Mouse (Mus musculus) gastrocnemius, postnatal 14 days (tissue): Measurements from ENCODE around the gene Tanc2. TPM values are rescaled to one million over a fixed set of nuclear protein-coding genes. Genes with fewer than 3 reads are reported as not detected.

ENCODE experiments used
- DNase-seq: peaks from one replicate; pipeline ENCODE4 v3.0.0; 2021; ENCODE audit warnings: mixed read lengths
- intact Hi-C: fragments of 180-260 bp; cut with DNase I; formaldehyde crosslinking; loops from one replicate; pipeline ENCODE4 v1.15.1; 2025; ENCODE audit warnings: low total_unique reads
- total RNA-seq, 2 experiments: library from RNA; stranded (reverse); gene quantifications; 2 replicates each; pipeline ENCODE4 v1.2.3; 2021

Tanc2 gene
- total RNA-seq, 2 experiments from 2014 or later = 14.6 to 17.7 TPM

DNA sequence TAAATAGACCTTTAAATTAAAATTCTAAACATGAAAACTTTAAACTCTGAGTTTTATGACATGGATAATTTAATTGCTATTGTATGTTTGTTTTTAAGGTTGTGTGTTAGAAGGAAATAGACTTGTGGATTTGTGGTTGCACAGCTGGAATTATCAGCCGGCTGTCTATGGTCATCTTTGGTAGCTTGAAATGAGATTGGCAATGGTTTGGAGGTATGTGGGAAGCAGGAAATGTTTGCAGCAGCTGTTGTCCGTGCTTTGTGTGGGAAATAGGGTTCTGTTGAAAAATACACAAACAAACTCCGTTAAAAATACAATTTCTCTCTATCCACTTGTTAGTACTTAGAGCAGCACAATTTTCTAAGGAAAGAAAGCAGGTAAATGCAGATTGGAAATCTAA, 215.0 kb downstream of the Tanc2 start:
- intact Hi-C loops = no loop called here
- no peak for DNase-seq

DNA sequence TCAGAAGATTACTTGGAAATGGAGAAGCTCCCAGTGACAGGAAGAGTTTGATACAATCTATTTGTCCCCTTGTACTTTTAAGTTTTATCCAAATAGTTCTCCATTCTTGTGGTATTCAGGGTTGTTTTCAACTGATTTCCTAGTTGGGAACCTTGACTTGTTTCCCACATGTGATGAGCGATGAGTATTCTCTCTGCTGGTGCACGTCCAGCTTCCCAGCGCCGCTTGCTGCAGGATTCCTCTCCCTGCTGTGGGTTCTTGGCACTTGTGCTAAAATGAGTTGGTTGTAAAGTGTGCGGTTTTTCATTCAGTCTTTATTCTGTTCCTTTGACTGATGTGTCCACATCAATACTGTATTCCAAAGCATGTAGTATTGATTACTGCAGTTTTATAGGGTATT, 217.3 kb downstream of the Tanc2 start:
- intact Hi-C loops = no loop called here
- DNase-seq = peak; percentile 8

DNA sequence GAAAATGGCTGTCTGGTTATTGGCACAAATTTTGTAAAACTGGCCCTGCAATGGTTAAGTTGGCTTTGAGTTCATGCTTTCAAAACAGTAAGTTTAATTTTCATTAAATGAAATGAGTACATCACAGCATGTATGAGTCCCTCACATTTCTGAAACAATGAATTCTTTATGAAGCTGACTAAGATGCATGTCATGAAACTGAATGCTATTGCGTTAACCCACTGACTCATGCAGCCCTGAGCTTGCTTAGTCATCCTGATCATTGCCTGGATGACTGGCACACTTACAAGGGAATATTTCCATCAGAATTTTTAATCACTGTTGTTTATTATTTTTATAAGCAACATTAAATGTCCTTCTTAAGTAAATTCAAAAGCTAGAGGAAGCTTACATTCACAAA, 233.5 kb downstream of the Tanc2 start:
- no peak for DNase-seq
- intact Hi-C loops = no loop called here

DNA sequence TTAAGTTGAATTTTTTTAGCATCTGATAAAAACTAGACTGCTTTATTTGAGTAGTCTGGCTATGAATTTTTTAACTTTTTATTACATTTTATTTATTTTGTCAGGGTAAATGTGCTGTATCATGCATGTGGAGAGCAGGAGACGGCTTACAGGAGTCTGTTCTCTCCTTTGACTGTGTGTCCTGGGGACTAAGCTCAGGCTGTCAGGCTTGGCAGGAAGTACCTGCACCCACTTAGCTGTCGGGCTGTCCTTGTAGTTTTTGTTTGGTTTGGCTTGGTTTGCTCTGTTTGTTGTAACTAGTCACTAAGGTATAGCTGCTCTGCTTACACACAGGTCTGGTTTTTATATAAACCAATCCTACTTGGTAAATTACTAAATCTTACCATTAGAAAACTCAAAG, 234.0 kb downstream of the Tanc2 start:
- no peak for DNase-seq
- intact Hi-C loops = no loop called here

DNA sequence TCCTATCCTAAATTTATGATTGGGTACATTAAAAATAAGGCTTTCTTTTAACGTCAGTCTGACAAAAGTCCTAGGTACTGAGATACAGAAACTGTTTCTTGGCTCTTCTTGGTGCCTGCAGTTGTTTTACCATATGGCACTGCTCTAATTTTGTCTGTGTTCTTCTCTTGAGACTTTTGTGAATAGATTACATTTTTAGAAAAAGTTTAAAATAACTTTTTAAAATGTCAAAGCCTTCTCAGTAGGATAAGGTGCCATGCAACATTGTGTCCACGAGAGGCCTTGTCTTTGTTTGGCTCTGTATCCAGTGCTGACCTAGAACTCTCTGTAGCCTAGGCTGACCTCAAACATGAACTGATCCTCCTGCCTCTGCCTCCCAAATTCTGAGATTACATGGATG, 238.4 kb downstream of the Tanc2 start:
- DNase-seq = no peak
- intact Hi-C loops = no loop called here

DNA sequence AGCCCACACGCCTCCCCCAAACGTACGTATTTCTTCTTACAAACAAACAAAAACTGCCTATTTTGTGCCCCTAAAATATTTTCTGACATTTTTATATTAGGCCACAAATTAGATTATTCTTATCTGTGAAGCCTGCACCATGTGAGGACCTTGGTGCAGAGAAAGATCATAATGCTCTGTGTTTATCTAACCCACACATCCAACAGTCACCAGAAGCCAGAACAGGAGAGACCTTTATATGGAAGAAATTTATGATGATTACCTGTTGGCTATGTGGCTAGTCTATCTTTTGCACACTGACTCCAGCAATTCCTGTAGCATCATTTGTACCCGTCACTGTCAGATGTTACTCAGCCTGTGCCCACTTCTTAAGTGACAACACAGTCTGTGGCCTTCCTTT, 245.4 kb downstream of the Tanc2 start:
- intact Hi-C loops = no loop called here
- no peak for DNase-seq

DNA sequence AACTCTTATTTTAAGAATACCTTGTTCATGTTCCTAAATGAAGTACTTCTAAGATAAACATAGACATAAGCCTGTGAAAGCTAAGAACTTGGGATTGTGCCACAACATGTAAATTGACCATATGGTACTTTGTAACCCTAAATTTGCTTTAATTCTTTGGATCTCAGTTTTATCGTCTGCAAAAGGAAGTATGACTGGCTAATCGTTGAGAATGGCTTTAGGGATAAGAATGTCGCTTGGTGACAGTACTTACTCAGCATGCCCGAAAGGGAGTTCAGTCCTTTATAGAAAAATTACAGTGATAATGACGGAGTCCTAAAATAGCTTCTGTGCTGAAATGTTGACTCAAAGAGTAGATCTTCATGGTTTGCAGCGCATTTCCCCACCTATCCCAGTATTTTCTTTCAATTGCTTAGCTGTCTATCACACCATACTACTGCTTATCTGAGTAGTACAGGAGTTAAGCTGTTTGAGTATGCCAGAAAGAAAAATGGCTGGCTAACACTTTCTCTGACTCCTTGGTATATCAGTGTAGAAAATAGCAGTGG, 246.6 kb downstream of the Tanc2 start:
- intact Hi-C loops = no loop called here
- no peak for DNase-seq

DNA sequence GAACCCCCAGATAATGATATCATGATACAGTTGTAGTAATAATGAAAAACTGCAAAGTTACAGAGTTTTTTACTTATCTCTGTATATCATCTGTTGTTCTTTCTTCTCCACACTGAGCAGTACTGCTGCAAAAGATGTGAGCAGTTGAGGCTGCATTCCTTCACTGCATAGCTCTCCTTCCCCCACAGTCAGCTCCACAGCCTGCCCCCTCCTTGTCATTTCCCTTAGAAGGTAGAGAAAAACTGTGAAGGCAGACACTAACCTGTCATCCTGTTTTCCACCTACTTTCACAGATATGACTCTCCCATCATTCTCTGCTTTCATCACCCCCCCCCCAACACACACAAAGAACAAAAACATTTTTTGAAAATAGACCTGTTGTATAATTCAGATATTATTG, 248.2 kb downstream of the Tanc2 start:
- no peak for DNase-seq
- intact Hi-C loops = no loop called here

DNA sequence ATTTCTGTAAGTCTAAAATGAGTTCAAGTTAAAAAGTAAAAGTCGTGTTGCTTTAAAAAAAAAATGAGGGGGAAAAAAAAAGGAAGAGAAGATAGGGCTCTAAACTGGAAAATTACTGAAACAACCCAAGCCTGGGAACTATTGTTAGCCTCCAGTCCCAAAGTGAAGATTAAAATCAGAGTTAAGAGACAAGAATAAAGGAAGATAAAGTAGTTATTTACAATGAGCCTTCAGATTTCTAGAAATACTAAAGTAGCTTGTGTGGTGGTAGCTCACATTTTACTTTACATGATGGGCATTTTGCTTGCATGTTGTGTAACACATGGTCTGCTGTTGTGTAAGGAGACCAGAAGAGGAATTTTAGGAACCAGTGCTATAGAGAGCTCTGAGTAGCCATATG, 256.1 kb downstream of the Tanc2 start:
- DNase-seq = no peak
- intact Hi-C loops = no loop called here

DNA sequence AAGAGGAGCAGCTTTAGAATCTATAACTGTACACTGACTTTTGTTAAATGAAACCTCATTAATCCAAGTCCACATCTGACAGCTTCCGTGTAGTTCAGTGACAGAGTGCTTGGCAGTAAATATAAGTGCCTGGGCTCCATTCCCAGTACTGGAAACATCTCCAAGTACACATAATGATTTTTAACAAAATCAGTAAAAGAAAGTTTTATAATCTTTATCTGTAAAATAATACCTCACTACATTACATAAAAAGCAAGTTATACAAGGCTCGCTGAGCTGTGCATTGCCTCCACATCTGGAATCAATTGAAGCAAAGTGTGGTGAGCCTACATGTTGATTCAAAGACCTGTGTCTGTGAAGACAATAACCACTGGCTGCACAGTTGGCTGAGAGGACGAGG, 265.7 kb downstream of the Tanc2 start:
- peak; percentile 6 for DNase-seq
- intact Hi-C loops = no loop called here

DNA sequence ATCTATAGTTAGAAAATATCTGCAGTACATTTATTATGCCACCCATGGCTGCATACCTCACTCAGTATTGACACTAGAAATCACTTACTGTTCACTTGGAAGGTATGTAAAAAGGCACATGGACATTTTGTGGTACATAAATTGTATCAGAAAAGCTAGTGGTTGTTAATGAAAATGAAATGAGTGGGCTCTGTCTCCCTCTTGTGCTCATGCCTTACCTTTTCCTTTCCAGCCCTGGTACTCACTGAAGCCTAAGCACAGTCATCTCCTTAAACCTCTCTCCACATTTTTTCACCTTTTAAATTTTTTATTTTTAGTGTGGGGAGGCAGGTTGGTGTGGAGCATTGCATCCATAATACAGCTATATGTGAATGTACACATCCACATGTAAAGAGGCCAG, 268.3 kb downstream of the Tanc2 start:
- DNase-seq = no peak
- intact Hi-C loops = no loop called here

DNA sequence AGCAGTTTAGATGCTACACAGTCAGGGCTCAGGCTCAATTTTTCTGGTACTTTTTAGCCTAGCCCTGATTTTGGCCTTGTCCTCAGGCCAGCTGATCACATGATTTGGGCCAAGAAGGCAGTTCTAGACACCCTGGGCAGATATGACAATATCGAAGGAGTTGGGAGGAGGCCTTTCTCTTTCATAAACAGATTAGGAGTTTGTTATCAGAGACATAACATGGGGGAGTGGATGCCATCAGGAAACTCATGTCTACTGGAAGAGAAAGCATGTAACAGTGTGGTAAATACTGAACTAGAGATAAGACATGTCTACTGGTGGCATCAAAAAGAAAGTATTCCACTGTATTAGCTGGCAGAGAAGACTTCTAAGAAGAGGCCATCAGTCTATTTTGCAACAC, 295.8 kb downstream of the Tanc2 start:
- intact Hi-C loops = no loop called here
- DNase-seq = no peak

DNA sequence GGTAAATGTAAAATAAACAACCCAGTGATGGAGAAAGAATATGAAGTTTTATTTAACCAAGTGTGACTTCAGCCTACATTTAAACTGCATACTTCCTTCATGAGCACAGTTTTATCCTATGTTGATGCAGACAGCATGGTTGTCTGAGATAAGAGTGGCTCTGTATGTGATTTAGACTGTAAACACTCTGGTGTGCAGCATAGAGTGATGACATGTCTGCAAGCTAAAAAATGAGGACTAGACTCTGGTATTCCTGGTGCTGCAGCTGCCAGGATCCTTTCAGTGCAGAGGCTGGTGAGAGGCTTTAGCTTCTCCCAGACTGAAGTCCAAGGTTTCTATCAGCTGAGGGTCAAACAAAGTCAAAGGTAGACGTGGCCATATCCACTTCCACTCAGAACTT, 297.5 kb downstream of the Tanc2 start:
- intact Hi-C loops = no loop called here

DNA sequence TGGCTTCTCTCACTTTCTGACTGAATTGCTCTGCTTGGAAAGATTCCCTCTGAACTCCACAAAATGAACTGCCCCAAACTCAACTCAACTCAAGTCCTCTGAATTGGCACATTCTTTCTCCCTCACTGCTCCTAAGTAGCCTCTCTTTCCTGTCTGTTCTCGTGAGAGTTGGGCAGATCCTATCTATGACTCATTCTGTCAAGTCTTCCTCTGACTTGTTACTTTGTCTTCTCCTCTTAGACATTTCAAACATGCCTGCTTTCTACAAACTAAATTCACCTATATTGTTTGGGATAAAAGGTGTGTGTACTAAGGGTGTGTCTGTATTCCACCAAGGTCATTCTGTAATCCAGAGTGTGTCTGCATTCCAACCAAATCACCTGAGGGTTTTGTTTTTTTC, 309.4 kb downstream of the Tanc2 start:
- no peak for DNase-seq
- intact Hi-C loops = no loop called here

More for the DNA sequence above, 297.5 kb downstream of the Tanc2 start:
- DNase-seq = no peak

DNA sequence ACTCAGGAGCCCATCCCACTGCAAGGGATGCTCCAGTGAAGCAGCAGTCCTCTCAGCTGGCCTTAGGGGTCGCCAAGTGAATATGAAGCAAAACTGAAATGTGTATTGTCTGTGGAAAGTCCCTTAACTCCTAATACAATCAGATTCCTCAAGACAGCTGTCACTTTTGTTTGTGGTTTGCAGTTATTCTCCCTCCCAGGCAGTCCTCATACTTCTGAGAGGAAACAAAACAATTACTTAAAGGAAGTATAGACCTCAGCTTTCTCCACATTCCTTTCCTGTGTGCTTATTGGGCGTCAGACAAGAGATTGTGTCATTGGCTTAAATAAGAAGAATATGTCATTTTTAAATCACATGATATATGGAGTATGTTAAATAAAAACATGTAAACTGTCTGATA, 311.7 kb downstream of the Tanc2 start:
- no peak for DNase-seq
- intact Hi-C loops = no loop called here

DNA sequence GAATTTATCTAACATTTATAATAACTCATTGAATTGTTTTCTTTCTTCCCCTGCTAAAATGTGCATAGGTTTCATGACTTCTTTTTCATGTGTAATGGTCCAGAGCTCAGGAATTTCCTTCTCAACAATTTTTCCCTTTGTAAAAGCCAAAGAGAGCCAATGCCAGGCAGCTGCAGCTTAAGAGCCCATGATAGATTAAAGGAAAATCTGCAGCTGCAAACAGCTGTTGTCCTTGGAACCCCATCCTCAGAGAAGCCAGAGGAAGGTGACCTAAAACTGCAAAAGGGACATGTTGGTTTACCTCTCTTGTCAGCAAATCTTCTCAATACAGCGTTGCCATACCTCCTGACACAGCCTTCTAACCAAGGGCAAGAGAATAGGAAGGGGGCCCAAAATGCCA, 313.2 kb downstream of the Tanc2 start:
- intact Hi-C loops = no loop called here
- DNase-seq = no peak

DNA sequence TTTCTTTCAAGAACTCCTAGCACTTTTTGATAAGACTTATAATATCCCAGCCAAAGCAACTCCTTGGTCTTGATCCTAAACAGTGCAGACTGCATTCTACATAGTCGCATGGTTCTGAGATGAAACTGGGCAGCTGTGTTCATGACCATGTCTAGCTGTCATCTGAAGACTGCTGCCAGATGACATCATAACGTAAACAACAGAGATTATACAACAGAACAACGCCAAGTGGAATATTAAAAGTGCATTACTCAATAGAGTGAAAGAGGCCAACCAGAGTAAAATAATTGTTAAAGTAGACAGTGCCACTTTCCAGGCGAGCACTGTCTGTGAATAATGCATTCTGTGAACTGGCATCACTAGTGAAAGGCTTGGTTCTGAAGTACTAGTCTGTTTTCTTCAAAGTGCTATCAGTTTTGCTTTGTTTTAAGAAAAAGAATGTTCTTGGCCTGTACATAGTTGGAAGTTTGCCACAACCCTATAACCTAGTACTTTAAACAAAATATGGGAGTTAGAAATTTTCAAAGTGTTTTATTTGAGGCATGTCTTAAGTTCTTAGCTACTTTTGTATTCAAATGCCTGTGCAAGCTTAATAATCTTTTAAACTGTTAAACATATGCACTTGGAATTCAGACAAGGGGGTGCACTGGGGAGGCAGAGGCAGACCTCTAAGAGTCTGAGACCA, 315.9 kb downstream of the Tanc2 start:
- intact Hi-C loops = no loop called here
- no peak for DNase-seq

DNA sequence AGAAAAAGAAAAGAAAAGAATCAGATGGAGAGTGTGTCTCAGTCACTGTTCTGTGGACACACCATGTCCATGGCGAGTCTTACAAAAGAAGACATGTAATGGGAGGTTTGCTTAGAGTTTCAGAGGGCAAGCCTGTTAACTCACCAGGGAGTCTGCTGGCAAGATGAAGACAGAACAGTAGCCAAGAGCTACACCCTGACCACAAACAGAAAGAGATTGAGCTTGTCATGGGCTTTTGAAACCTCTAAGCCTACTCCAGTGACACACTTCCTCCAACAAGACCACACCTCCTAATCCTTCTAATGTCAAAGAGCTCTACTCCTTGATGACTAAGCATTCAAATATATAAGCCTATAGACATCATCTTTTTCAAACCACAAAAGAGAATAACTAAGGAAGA, 317.6 kb downstream of the Tanc2 start:
- no peak for DNase-seq
- intact Hi-C loops = no loop called here

DNA sequence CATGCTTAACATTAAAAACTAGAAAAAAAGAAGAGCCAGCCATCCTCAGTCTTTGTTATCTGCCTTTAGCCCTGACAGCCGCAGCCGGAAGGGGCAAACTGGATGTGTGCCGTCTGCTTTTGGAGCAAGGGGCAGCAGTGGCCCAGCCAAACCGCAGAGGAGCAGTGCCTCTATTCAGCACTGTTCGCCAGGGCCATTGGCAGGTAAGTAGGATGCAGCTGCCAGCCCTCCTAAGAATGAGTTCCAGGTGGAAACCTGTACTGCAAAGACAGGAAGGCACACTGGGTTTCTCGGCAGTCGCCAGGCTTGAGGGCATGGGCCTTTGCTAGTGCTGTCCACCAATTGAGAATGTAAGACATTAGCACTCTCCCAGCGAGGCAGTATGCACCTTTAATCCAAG, 319.1 kb downstream of the Tanc2 start:
- intact Hi-C loops = no loop called here
- DNase-seq = no peak

DNA sequence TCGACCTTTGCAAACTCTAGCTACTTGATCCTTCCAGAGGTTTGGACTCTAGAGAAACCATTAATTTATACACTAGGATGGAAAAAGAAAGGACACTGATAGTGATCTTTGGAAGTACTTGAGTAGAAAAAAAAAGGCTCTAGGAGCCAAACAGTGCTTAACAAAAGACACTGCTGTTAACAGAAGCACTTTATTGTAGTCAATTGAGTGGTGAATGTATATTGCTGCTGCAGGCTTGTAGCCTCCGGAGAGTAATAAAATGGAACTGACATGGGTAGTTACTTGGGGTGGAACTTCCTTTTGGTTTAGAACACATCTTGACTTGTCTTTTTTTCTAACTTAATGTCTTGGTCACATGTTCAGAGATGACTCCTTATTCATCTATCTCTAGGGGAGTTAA, 319.8 kb downstream of the Tanc2 start:
- intact Hi-C loops = loop anchor here (5.0 to 10.0 kb wide), 2 partner anchors 562 to 635 kb away; no protein-coding TSS in a partner anchor
- no peak for DNase-seq

DNA sequence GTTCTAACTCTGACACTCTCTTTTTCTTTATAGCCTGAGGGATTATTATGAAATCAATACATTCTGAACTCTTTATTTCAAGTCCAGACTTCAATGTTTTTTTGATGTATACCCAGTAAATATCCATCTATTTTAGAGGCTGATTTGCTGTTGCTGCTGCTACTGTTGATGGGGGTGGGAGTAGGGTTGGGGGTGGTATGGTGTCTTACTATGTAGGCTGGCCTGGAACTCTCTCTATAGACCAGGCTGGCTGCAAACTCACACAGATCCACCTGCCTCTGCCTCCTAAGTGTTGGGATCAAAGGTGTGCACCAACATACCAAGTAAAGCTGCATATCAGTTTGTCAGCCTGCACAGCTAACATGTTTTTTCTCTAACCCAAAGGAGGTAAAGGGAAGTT, 321.4 kb downstream of the Tanc2 start:
- no peak for DNase-seq
- intact Hi-C loops = loop anchor here (5.0 to 10.0 kb wide), 2 partner anchors 564 to 636 kb away; no protein-coding TSS in a partner anchor
